Mouse (Mus musculus) midbrain, embryonic 16.5 days (tissue): Measurements from ENCODE around the gene Krt28. TPM values are rescaled to one million over a fixed set of nuclear protein-coding genes. Genes with fewer than 3 reads are reported as not detected.

ENCODE experiments used
- ATAC-seq: fragments of 200-750 bp; cut with Nextera tagmentation; 2 replicates; pipeline ENCODE4 v1.8.0; 2017; ENCODE audit warnings: moderate TSS enrichment
- H3K27ac ChIP-seq: fragments of 300-500 bp; sonication (generic); 2 replicates; pipeline ENCODE4 v1.5.1; 2014; ENCODE audit warnings: mild to moderate bottlenecking, low read length, mixed read lengths
- H3K27me3 ChIP-seq: fragments of 300-500 bp; sonication (generic); 2 replicates; pipeline ENCODE4 v1.6.1; 2014; ENCODE audit warnings: low read depth, low read length, mixed read lengths; ENCODE audit not compliant: control insufficient read depth, insufficient read depth
- H3K36me3 ChIP-seq: fragments of 300-500 bp; sonication (generic); 2 replicates; pipeline ENCODE4 v1.6.1; 2014; ENCODE audit warnings: mild to moderate bottlenecking, low read length, moderate library complexity, mixed read lengths; ENCODE audit not compliant: control insufficient read depth, insufficient read depth
- H3K4me1 ChIP-seq: fragments of 300-500 bp; sonication (generic); 2 replicates; pipeline ENCODE4 v1.6.1; 2014; ENCODE audit warnings: mild to moderate bottlenecking, low read length, mixed read lengths; ENCODE audit not compliant: control insufficient read depth, insufficient read depth
- H3K4me2 ChIP-seq: fragments of 300-500 bp; sonication (generic); 2 replicates; pipeline ENCODE4 v1.6.1; 2014; ENCODE audit warnings: mild to moderate bottlenecking, low read length, mixed read lengths
- H3K4me3 ChIP-seq: fragments of 300-500 bp; sonication (generic); 2 replicates; pipeline ENCODE4 v1.5.1; 2014; ENCODE audit warnings: low read depth, mild to moderate bottlenecking, low read length, moderate library complexity, mixed read lengths
- H3K9ac ChIP-seq: fragments of 300-500 bp; sonication (generic); 2 replicates; pipeline ENCODE4 v1.6.1; 2014; ENCODE audit warnings: low read depth, low read length, mixed read lengths
- H3K9me3 ChIP-seq: fragments of 300-500 bp; sonication (generic); replicated peaks from 2 replicates; pipeline ENCODE4 v1.6.1; 2014; ENCODE audit warnings: mild to moderate bottlenecking, low read length, mixed read lengths; ENCODE audit not compliant: control insufficient read depth, poor library complexity, severe bottlenecking
- WGBS: fragments of 180-500 bp; shearing (Covaris S2); extraction: QIAGEN DNeasy Blood & Tissue Kit; methylation state at CpG from one replicate; pipeline ENCODE4 v1.1.7; 2014; 5-methylcytosine and 5-hydroxymethylcytosine counted together
- polyA plus RNA-seq: library from polyadenylated mRNA; unstranded; fragments of >200 nt; fragmentation: Nextera tagmentation; extraction: Ambion mirVana; gene quantifications from 2 replicates; pipeline ENCODE4 v1.2.1, GENCODE M21; 2015

Krt28 gene
- polyA plus RNA-seq, 1 experiment from 2014 or later = 0.29 TPM

- 47% methylated on average over 8 of the region's 8 CpGs for WGBS
- no peak overlapping the region for H3K9ac ChIP-seq
- no peaks in the 10 kb centered on the region for H3K4me1 ChIP-seq
- H3K36me3 ChIP-seq = no peaks in the 10 kb centered on the region
- no peaks in the 10 kb centered on the region for H3K9me3 ChIP-seq
- H3K4me3 ChIP-seq = no peak overlapping the region
- no peak for ATAC-seq
- no peak overlapping the region for H3K4me2 ChIP-seq
- no peak overlapping the region for H3K27ac ChIP-seq
- H3K27me3 ChIP-seq = no peaks in the 10 kb centered on the region; the same call in 1 of the 2 replicates
Measured at GRCm38 (mm10) chr11:99398832-99399231, 24.1 kb upstream of the Krt28 start.

GRCm38 (mm10) chr11:99398084-99398483 lies 23.4 kb upstream of the Krt28 start:
- 87% methylated on average over 3 of the region's 3 CpGs for WGBS
- Histone ChIP-seq H3K27ac (no peak overlapping the region), H3K36me3 (no peaks in the 10 kb centered on the region), H3K4me2 (no peak overlapping the region), H3K4me1 (no peaks in the 10 kb centered on the region), H3K27me3 (no peaks in the 10 kb centered on the region; the same call in 1 of the 2 replicates), H3K9me3 (no peaks in the 10 kb centered on the region), H3K9ac (no peak overlapping the region), H3K4me3 (no peak overlapping the region)
- no peak for ATAC-seq

GRCm38 (mm10) chr11:99396661-99397060 lies 22.0 kb upstream of the Krt28 start:
- H3K36me3 ChIP-seq = no peaks in the 10 kb centered on the region
- H3K4me2 ChIP-seq = no peak overlapping the region
- H3K9ac ChIP-seq = no peak overlapping the region
- 45% methylated on average over 2 of the region's 2 CpGs for WGBS
- H3K27me3 ChIP-seq = no peaks in the 10 kb centered on the region
- no peak overlapping the region for H3K4me3 ChIP-seq
- H3K9me3 ChIP-seq = no peaks in the 10 kb centered on the region
- H3K27ac ChIP-seq = no peak overlapping the region
- no peaks in the 10 kb centered on the region for H3K4me1 ChIP-seq
- ATAC-seq = no peak

- H3K27ac ChIP-seq = no peak overlapping the region
- 15% methylated on average over 3 of the region's 3 CpGs for WGBS
- no peaks in the 10 kb centered on the region for H3K36me3 ChIP-seq
Measured at GRCm38 (mm10) chr11:99396034-99396433, 21.3 kb upstream of the Krt28 start.

GRCm38 (mm10) chr11:99392492-99392891 lies 17.8 kb upstream of the Krt28 start:
- Histone ChIP-seq H3K9me3 (no peaks in the 10 kb centered on the region), H3K4me2 (no peak overlapping the region), H3K27ac (no peak overlapping the region), H3K27me3 (no peaks in the 10 kb centered on the region), H3K4me3 (no peak overlapping the region), H3K9ac (no peak overlapping the region), H3K36me3 (no peaks in the 10 kb centered on the region), H3K4me1 (no peaks in the 10 kb centered on the region; the same call in 1 of the 2 replicates)
- no peak for ATAC-seq
- 87% methylated on average over 10 of the region's 10 CpGs for WGBS

More at GRCm38 (mm10) chr11:99396034-99396433, 21.3 kb upstream of the Krt28 start:
- Histone ChIP-seq H3K9ac (no peak overlapping the region), H3K27me3 (no peaks in the 10 kb centered on the region), H3K4me1 (no peaks in the 10 kb centered on the region), H3K9me3 (no peaks in the 10 kb centered on the region), H3K4me3 (no peak overlapping the region), H3K4me2 (no peak overlapping the region)
- no peak for ATAC-seq

- Histone ChIP-seq H3K9me3 (no peaks in the 10 kb centered on the region), H3K36me3 (no peaks in the 10 kb centered on the region), H3K4me2 (no peak overlapping the region), H3K27ac (no peak overlapping the region), H3K27me3 (no peaks in the 10 kb centered on the region), H3K4me1 (peaks cover 4% of the 10 kb centered on the region), H3K4me3 (no peak overlapping the region), H3K9ac (no peak overlapping the region)
- WGBS = 87% methylated on average over 6 of the region's 6 CpGs
- ATAC-seq = no peak
Measured at GRCm38 (mm10) chr11:99391375-99391774, 16.7 kb upstream of the Krt28 start.

GRCm38 (mm10) chr11:99390866-99391265 lies 16.2 kb upstream of the Krt28 start:
- H3K9me3 ChIP-seq = no peaks in the 10 kb centered on the region
- H3K27ac ChIP-seq = no peak overlapping the region
- no peak overlapping the region for H3K9ac ChIP-seq
- H3K4me3 ChIP-seq = no peak overlapping the region
- H3K27me3 ChIP-seq = no peaks in the 10 kb centered on the region
- no peak for ATAC-seq
- 82% methylated on average over 7 of the region's 7 CpGs for WGBS
- H3K36me3 ChIP-seq = no peaks in the 10 kb centered on the region
- peaks cover 4% of the 10 kb centered on the region for H3K4me1 ChIP-seq
- no peak overlapping the region for H3K4me2 ChIP-seq

- no peak within 1 kb of the TSS for H3K4me2 ChIP-seq
Measured at GRCm38 (mm10) chr11:99389264-99389663, 14.6 kb upstream of the Krt28 start, which contains the start of gene Krt10. TSS of gene Krt10 (minus strand) at chr11:99389364.

GRCm38 (mm10) chr11:99388661-99389060 lies 14.0 kb upstream of the Krt28 start:
- Histone ChIP-seq H3K36me3 (no peaks in the 10 kb centered on the region), H3K4me1 (peaks cover 9% of the 10 kb centered on the region), H3K9me3 (no peaks in the 10 kb centered on the region), H3K4me3 (no peak overlapping the region), H3K27me3 (no peaks in the 10 kb centered on the region), H3K27ac (no peak overlapping the region), H3K4me2 (no peak overlapping the region), H3K9ac (no peak overlapping the region)
- no peak for ATAC-seq
- WGBS = 90% methylated on average over 18 of the region's 18 CpGs

More at GRCm38 (mm10) chr11:99389264-99389663, 14.6 kb upstream of the Krt28 start, which contains the start of gene Krt10:
- WGBS = 82% methylated on average over 4 of the region's 4 CpGs
- Histone ChIP-seq H3K27me3 (no peaks in the 10 kb centered on the region), H3K27ac (no peak within 1 kb of the TSS), H3K9me3 (no peaks in the 10 kb centered on the region), H3K4me1 (peaks cover 9% of the 10 kb centered on the region), H3K4me3 (no peak within 1 kb of the TSS), H3K9ac (no peak within 1 kb of the TSS), H3K36me3 (no peaks in the 10 kb centered on the region)
- ATAC-seq = no peak
